Mouse (Mus musculus) heart, postnatal 0 days (tissue): ENCODE data around the gene Cfap43.

Experiments
- CTCF ChIP-seq: IDR thresholded peaks from 2 replicates; pipeline ENCODE4 v1.5.1; 2016; ENCODE audit warnings: antibody characterized with exemption, control low read depth, low read depth
- EP300 ChIP-seq: IDR thresholded peaks from 2 replicates; pipeline ENCODE4 v1.6.1; 2016; ENCODE audit warnings: antibody characterized with exemption, low read depth

GRCm38 (mm10) chr19:47719147-47719546 lies 199.9 kb downstream of the Cfap43 start:
- no peak for TF ChIP-seq EP300
- TF ChIP-seq CTCF, result no peak
